Mouse (Mus musculus) lung, postnatal 4 days (tissue): ENCODE data around the gene Slc34a2.

Experiments used
- DNase-seq, 2 experiments: peaks; one replicate each; pipeline ENCODE4 v3.0.0; 2021

Gene Slc34a2

GRCm38 (mm10) chr5:53037781-53038180 lies at the start of gene Slc34a2:
Gene Slc34a2, plus strand, starts transcription at chr5:53038081.
- DNase-seq, result no peak

GRCm38 (mm10) chr5:52990687-52991341 lies 47.1 kb upstream of the Slc34a2 start:
- peak; percentile 32 to 68 for DNase-seq

GRCm38 (mm10) chr5:52992210-52992897 lies 45.5 kb upstream of the Slc34a2 start:
- no peak for DNase-seq

GRCm38 (mm10) chr5:52993490-52994282 lies 44.2 kb upstream of the Slc34a2 start:
- DNase-seq, result peak; percentile 36 to 60

- no peak for DNase-seq
Measured at GRCm38 (mm10) chr5:52995461-52995860, 42.4 kb upstream of the Slc34a2 start.

- no peak for DNase-seq
Measured at GRCm38 (mm10) chr5:52996145-52996544, 41.7 kb upstream of the Slc34a2 start.

GRCm38 (mm10) chr5:52996601-52997000 lies 41.3 kb upstream of the Slc34a2 start:
- no peak for DNase-seq

- DNase-seq, result no peak
Measured at GRCm38 (mm10) chr5:52997032-52997431, 40.8 kb upstream of the Slc34a2 start.

- no peak for DNase-seq
Measured at GRCm38 (mm10) chr5:52998097-52998760, 39.7 kb upstream of the Slc34a2 start.

- no peak for DNase-seq
Measured at GRCm38 (mm10) chr5:53000169-53000872, 37.6 kb upstream of the Slc34a2 start.

- no peak for DNase-seq
Measured at GRCm38 (mm10) chr5:53002599-53003203, 35.2 kb upstream of the Slc34a2 start.

GRCm38 (mm10) chr5:53003495-53003894 lies 34.4 kb upstream of the Slc34a2 start:
- no peak for DNase-seq

GRCm38 (mm10) chr5:53003981-53004380 lies 33.9 kb upstream of the Slc34a2 start:
- no peak for DNase-seq

- DNase-seq, result no peak
Measured at GRCm38 (mm10) chr5:53009027-53009769, 28.7 kb upstream of the Slc34a2 start.

- DNase-seq, result no peak
Measured at GRCm38 (mm10) chr5:53009770-53010133, 28.1 kb upstream of the Slc34a2 start.

- no peak for DNase-seq
Measured at GRCm38 (mm10) chr5:53011327-53011726, 26.6 kb upstream of the Slc34a2 start.

- no peak for DNase-seq
Measured at GRCm38 (mm10) chr5:53016606-53017005, 21.3 kb upstream of the Slc34a2 start.

- no peak for DNase-seq
Measured at GRCm38 (mm10) chr5:53018316-53018715, 19.6 kb upstream of the Slc34a2 start.

- DNase-seq, result no peak
Measured at GRCm38 (mm10) chr5:53023432-53023831, 14.4 kb upstream of the Slc34a2 start.

GRCm38 (mm10) chr5:53023901-53024300 lies 14.0 kb upstream of the Slc34a2 start:
- DNase-seq, result no peak

GRCm38 (mm10) chr5:53025276-53025973 lies 12.5 kb upstream of the Slc34a2 start:
- DNase-seq, result no peak
